Mouse (Mus musculus): ENCODE data around the gene Srp9. TPM values are rescaled to one million over a fixed set of nuclear protein-coding genes. Genes with fewer than 3 reads are reported as not detected.

The Srp9 gene
- polyA plus RNA-seq, 1 experiment from 2014 or later: 146 TPM

- Histone ChIP-seq H3K9ac (no peak overlapping the region), H3K36me3 (peaks cover 3% of the 10 kb centered on the region), H3K27ac (no peak overlapping the region), H3K4me2 (replicated peaks) (no peak overlapping the region; the same call in 1 of the 2 replicates), H3K9me3 (no peaks in the 10 kb centered on the region), H3K27me3 (replicated peaks) (no peaks in the 10 kb centered on the region), H3K4me3 (no peak overlapping the region), H3K4me1 (peaks cover 6% of the 10 kb centered on the region; the same call in 1 of the 2 replicates)
- WGBS: 56% methylated on average over 28 of the region's 28 CpGs
- no peak for ATAC-seq (ENCODE audit: low FRiP score, low read depth)
These were observed 12.9 kb downstream of the Srp9 start for GRCm38 (mm10) chr1:182137204-182138125.

DNA sequence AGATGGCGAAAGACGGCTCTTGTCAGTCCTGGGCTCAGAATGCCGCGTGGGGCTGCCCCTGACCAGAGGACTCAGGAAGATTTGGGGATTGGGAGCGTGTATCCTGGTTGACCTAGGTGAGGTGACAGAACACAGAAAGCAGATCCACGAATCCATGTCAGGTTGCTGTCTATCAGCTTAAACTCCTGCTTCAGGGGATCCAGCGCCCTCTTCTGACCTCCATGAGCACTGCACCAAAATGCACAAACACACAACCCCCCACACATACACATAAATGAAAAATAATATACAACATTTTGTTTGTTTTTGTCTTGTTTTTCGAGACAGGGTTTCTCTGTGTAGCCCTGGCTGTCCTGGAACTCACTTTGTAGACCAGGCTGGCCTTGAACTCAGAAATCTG is 13.6 kb downstream of the Srp9 start:
- H3K4me1 ChIP-seq: peaks cover 6% of the 10 kb centered on the region; the same call in 1 of the 2 replicates
- H3K27ac ChIP-seq: no peak overlapping the region
- H3K9me3 ChIP-seq: no peaks in the 10 kb centered on the region
- no peaks in the 10 kb centered on the region for H3K27me3 ChIP-seq (replicated peaks)
- H3K4me3 ChIP-seq: no peak overlapping the region
- 68% methylated on average over 8 of the region's 8 CpGs for whole genome bisulfite sequencing
- H3K36me3 ChIP-seq: no peaks in the 10 kb centered on the region
- H3K4me2 ChIP-seq (replicated peaks): no peak overlapping the region
- no peak for ATAC-seq (ENCODE audit: low FRiP score, low read depth)
- H3K9ac ChIP-seq: no peak overlapping the region

GRCm38 (mm10) chr1:182139937-182140336 is 15.4 kb downstream of the Srp9 start:
- no peak overlapping the region for H3K4me3 ChIP-seq
- no peak overlapping the region for H3K27ac ChIP-seq
- H3K4me1 ChIP-seq: peaks cover 6% of the 10 kb centered on the region; the same call in 1 of the 2 replicates
- no peaks in the 10 kb centered on the region for H3K27me3 ChIP-seq (replicated peaks)
- no peak overlapping the region for H3K4me2 ChIP-seq (replicated peaks)
- no peaks in the 10 kb centered on the region for H3K36me3 ChIP-seq
- no peak overlapping the region for H3K9ac ChIP-seq
- no peak; the same call in 1 of the 2 replicates for ATAC-seq (ENCODE audit: low FRiP score, low read depth)
- 35% methylated on average over 9 of the region's 9 CpGs for WGBS
- no peaks in the 10 kb centered on the region for H3K9me3 ChIP-seq

GRCm38 (mm10) chr1:182140370-182140769 is 15.8 kb downstream of the Srp9 start:
- peaks cover 6% of the 10 kb centered on the region; the same call in 1 of the 2 replicates for H3K4me1 ChIP-seq
- H3K9ac ChIP-seq: no peak overlapping the region
- peak; percentile 66; the same call in 1 of the 2 replicates for ATAC-seq (ENCODE audit: low FRiP score, low read depth)
- H3K9me3 ChIP-seq: no peaks in the 10 kb centered on the region
- no peak overlapping the region for H3K4me3 ChIP-seq
- no peak overlapping the region for H3K27ac ChIP-seq
- no peaks in the 10 kb centered on the region for H3K27me3 ChIP-seq (replicated peaks)
- H3K4me2 ChIP-seq (replicated peaks): no peak overlapping the region
- H3K36me3 ChIP-seq: no peaks in the 10 kb centered on the region
- 3% methylated on average over 6 of the region's 6 CpGs for WGBS

- H3K9ac ChIP-seq: no peak overlapping the region
- no peaks in the 10 kb centered on the region for H3K4me1 ChIP-seq
- H3K36me3 ChIP-seq: no peaks in the 10 kb centered on the region
- ATAC-seq (ENCODE audit: low FRiP score, low read depth): no peak
- WGBS: 93% methylated on average over 13 of the region's 13 CpGs
- H3K4me2 ChIP-seq (replicated peaks): no peak overlapping the region
- no peak overlapping the region for H3K4me3 ChIP-seq
- H3K9me3 ChIP-seq: no peaks in the 10 kb centered on the region
- H3K27ac ChIP-seq: no peak overlapping the region
- no peaks in the 10 kb centered on the region for H3K27me3 ChIP-seq (replicated peaks)
These were observed 18.2 kb downstream of the Srp9 start for GRCm38 (mm10) chr1:182142725-182143124.

DNA sequence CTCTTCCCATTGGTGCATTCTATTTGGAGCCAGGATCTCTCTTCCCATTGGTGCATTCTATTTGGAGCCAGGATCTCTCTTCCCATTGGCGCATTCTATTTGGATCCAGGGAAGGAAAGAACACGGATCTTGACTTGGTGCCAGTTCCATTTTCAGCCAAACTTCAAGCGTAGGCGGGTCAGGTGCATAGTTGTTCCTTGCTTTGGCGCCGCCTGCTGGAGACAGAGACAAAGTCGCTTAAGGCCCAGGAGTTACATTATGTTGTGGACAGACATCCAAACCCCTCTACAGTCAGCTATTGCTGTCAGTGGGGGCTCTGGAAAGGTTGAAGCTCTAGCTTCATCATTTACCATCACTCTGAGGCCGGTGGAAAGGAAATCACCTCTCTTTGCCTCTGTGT is 18.8 kb downstream of the Srp9 start:
- no peak overlapping the region for H3K4me3 ChIP-seq
- H3K27ac ChIP-seq: no peak overlapping the region
- no peaks in the 10 kb centered on the region for H3K4me1 ChIP-seq
- H3K9ac ChIP-seq: no peak overlapping the region
- WGBS: 76% methylated on average over 8 of the region's 8 CpGs
- no peaks in the 10 kb centered on the region for H3K9me3 ChIP-seq
- no peaks in the 10 kb centered on the region for H3K27me3 ChIP-seq (replicated peaks)
- H3K36me3 ChIP-seq: no peaks in the 10 kb centered on the region
- no peak overlapping the region for H3K4me2 ChIP-seq (replicated peaks)
- no peak for ATAC-seq (ENCODE audit: low FRiP score, low read depth)

- Histone ChIP-seq H3K27me3 (replicated peaks) (no peaks in the 10 kb centered on the region), H3K4me3 (no peak overlapping the region), H3K9ac (no peak overlapping the region), H3K9me3 (no peaks in the 10 kb centered on the region), H3K4me1 (no peaks in the 10 kb centered on the region), H3K36me3 (no peaks in the 10 kb centered on the region), H3K4me2 (replicated peaks) (no peak overlapping the region), H3K27ac (no peak overlapping the region)
- ATAC-seq (ENCODE audit: low FRiP score, low read depth): no peak
- 53% methylated on average over 5 of the region's 5 CpGs for WGBS
These were observed 21.0 kb downstream of the Srp9 start for GRCm38 (mm10) chr1:182145546-182145945.

- H3K4me2 ChIP-seq (replicated peaks): no peak overlapping the region
- no peak for ATAC-seq (ENCODE audit: low FRiP score, low read depth)
- H3K36me3 ChIP-seq: no peaks in the 10 kb centered on the region
- no peaks in the 10 kb centered on the region for H3K27me3 ChIP-seq (replicated peaks)
- no peaks in the 10 kb centered on the region for H3K9me3 ChIP-seq
- H3K4me1 ChIP-seq: no peaks in the 10 kb centered on the region
- WGBS: 88% methylated on average over 7 of the region's 7 CpGs
- no peak overlapping the region for H3K27ac ChIP-seq
- no peak overlapping the region for H3K4me3 ChIP-seq
- H3K9ac ChIP-seq: no peak overlapping the region
These were observed 24.5 kb downstream of the Srp9 start for GRCm38 (mm10) chr1:182148864-182149514.

- no peaks in the 10 kb centered on the region for H3K9me3 ChIP-seq
- H3K27ac ChIP-seq: no peak overlapping the region
- H3K9ac ChIP-seq: no peak overlapping the region
- 90% methylated on average over 2 of the region's 2 CpGs for WGBS
- H3K4me1 ChIP-seq: no peaks in the 10 kb centered on the region
- no peak for ATAC-seq (ENCODE audit: low FRiP score, low read depth)
- H3K27me3 ChIP-seq (replicated peaks): no peaks in the 10 kb centered on the region
- H3K4me2 ChIP-seq (replicated peaks): no peak overlapping the region
- H3K36me3 ChIP-seq: no peaks in the 10 kb centered on the region
- no peak overlapping the region for H3K4me3 ChIP-seq
These were observed 25.4 kb downstream of the Srp9 start for GRCm38 (mm10) chr1:182149966-182150365.

DNA sequence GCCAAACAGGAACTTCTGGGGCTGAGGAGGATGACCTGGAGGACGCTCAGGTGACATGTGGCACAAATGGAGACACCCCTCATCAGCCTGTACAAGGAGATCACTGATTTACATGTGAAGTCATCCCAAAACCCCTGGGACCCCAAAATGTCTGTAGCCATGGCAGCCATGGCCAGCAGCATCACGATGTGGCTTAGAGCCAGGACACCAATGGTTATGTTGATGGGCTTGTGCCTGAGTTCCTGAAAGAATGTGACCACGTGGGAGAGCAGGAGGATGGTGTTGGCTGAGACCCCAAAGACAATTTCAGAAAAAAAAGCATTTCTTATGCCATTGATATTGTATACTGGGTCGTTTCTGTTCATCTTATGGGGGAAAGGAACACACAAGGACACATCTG is 33.2 kb downstream of the Srp9 start:
- Histone ChIP-seq H3K4me3 (no peak overlapping the region), H3K36me3 (no peaks in the 10 kb centered on the region), H3K4me2 (replicated peaks) (no peak overlapping the region), H3K9ac (no peak overlapping the region), H3K9me3 (no peaks in the 10 kb centered on the region), H3K27ac (no peak overlapping the region), H3K27me3 (replicated peaks) (no peaks in the 10 kb centered on the region), H3K4me1 (no peaks in the 10 kb centered on the region)
- ATAC-seq (ENCODE audit: low FRiP score, low read depth): no peak
- WGBS: 73% methylated on average over 4 of the region's 4 CpGs

DNA sequence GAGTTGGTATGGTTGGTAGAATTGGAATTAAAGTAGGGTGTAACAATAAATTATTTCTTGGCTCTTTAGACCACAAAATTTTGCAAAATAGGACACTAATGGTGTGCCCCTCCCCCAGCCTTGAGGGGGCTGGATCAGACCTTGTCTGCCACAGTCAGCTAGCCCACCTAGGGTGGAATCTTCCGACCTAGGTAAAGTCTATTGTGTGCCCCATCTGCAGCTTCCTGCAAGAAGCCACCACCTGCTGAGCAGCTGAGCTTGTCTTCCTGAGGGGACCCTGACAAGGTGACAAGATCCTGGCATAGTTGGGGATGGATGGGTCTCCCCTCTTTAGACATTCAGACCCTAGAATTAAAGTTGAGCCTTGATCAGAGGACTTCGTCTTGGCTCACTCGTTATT is 35.0 kb downstream of the Srp9 start:
- 79% methylated on average over 3 of the region's 3 CpGs for WGBS
- no peak for ATAC-seq (ENCODE audit: low FRiP score, low read depth)

DNA sequence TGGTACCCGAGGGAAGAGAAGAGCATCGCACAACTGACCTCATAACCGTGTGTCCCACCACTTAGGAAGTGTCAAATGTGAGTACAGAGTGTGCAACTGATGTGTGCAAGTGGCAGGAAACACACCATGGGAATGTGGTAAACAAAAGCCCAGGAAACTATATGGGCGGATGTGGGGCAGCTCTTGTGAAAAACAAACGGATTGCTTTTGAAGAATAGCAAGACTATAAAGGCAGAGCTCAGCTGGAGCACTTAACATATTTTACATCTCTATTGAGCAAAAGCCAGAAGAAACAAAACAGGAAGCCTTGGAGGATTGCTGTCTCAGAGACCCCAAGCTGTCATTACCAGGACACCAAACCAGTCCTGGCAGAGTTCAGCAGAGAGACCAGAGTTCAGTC is 38.4 kb downstream of the Srp9 start:
- H3K9me3 ChIP-seq: no peaks in the 10 kb centered on the region

More for the DNA sequence above, 35.0 kb downstream of the Srp9 start:
- no peak overlapping the region for H3K4me2 ChIP-seq (replicated peaks)
- no peaks in the 10 kb centered on the region for H3K36me3 ChIP-seq
- H3K27me3 ChIP-seq (replicated peaks): no peaks in the 10 kb centered on the region
- no peak overlapping the region for H3K4me3 ChIP-seq
- H3K4me1 ChIP-seq: no peaks in the 10 kb centered on the region
- no peaks in the 10 kb centered on the region for H3K9me3 ChIP-seq
- H3K27ac ChIP-seq: no peak overlapping the region
- no peak overlapping the region for H3K9ac ChIP-seq

More for the DNA sequence above, 38.4 kb downstream of the Srp9 start:
- ATAC-seq (ENCODE audit: low FRiP score, low read depth): no peak
- Histone ChIP-seq H3K4me1 (no peaks in the 10 kb centered on the region), H3K36me3 (no peaks in the 10 kb centered on the region), H3K27me3 (replicated peaks) (no peaks in the 10 kb centered on the region), H3K9ac (no peak overlapping the region), H3K27ac (no peak overlapping the region), H3K4me3 (no peak overlapping the region), H3K4me2 (replicated peaks) (no peak overlapping the region)
- WGBS: 18% methylated on average over 5 of the region's 5 CpGs

All from neural tube, embryonic 12.5 days (tissue).